Mouse (Mus musculus): Measurements from ENCODE around the gene Arhgap23. TPM values are rescaled to one million over a fixed set of nuclear protein-coding genes. Genes with fewer than 3 reads are reported as not detected.

The Arhgap23 gene
- total RNA-seq, 2 experiments from 2014 or later, result 10.5 to 12.2 TPM

GRCm38 (mm10) chr11:97537580-97538089, 122.3 kb downstream of the Arhgap23 start:
- no peak for DNase-seq
- intact Hi-C loops (cut with DNase I; ENCODE audit: low total_unique reads), result no loop called here

GRCm38 (mm10) chr11:97539622-97540021, 124.3 kb downstream of the Arhgap23 start:
- intact Hi-C loops (cut with DNase I; ENCODE audit: low total_unique reads), result no loop called here

GRCm38 (mm10) chr11:97540136-97540535, 124.8 kb downstream of the Arhgap23 start:
- intact Hi-C loops (cut with DNase I; ENCODE audit: low total_unique reads), result no loop called here
- DNase-seq, result no peak

More at GRCm38 (mm10) chr11:97539622-97540021, 124.3 kb downstream of the Arhgap23 start:
- DNase-seq, result no peak

GRCm38 (mm10) chr11:97540604-97541003, 125.3 kb downstream of the Arhgap23 start:
- DNase-seq, result no peak

GRCm38 (mm10) chr11:97542171-97543150, 127.1 kb downstream of the Arhgap23 start:
- DNase-seq, result no peak
- intact Hi-C loops (cut with DNase I; ENCODE audit: low total_unique reads), result no loop called here

More at GRCm38 (mm10) chr11:97540604-97541003, 125.3 kb downstream of the Arhgap23 start:
- intact Hi-C loops (cut with DNase I; ENCODE audit: low total_unique reads), result no loop called here

GRCm38 (mm10) chr11:97543181-97543733, 127.9 kb downstream of the Arhgap23 start:
- no peak for DNase-seq

GRCm38 (mm10) chr11:97543883-97544282, 128.6 kb downstream of the Arhgap23 start:
- no peak for DNase-seq
- intact Hi-C loops (cut with DNase I; ENCODE audit: low total_unique reads), result no loop called here

More at GRCm38 (mm10) chr11:97543181-97543733, 127.9 kb downstream of the Arhgap23 start:
- intact Hi-C loops (cut with DNase I; ENCODE audit: low total_unique reads), result no loop called here

- intact Hi-C loops (cut with DNase I; ENCODE audit: low total_unique reads), result no loop called here
- no peak for DNase-seq
Measured at GRCm38 (mm10) chr11:97545808-97546560, 130.7 kb downstream of the Arhgap23 start.

GRCm38 (mm10) chr11:97546804-97547411, 131.6 kb downstream of the Arhgap23 start:
- intact Hi-C loops (cut with DNase I; ENCODE audit: low total_unique reads), result no loop called here
- peak; percentile 65 for DNase-seq

GRCm38 (mm10) chr11:97547957-97548706, 132.8 kb downstream of the Arhgap23 start:
- DNase-seq, result no peak
- intact Hi-C loops (cut with DNase I; ENCODE audit: low total_unique reads), result no loop called here

GRCm38 (mm10) chr11:97548757-97549156, 133.4 kb downstream of the Arhgap23 start:
- intact Hi-C loops (cut with DNase I; ENCODE audit: low total_unique reads), result no loop called here

More at GRCm38 (mm10) chr11:97548757-97549156, 133.4 kb downstream of the Arhgap23 start:
- DNase-seq, result no peak

Other genes with a start within 250 kb of the Arhgap23 start
- gene Kpnb1, start 227.7 kb upstream of the Arhgap23 start, total RNA-seq (2021), result 10 to 100 TPM; 55.8 to 65.2 TPM
- gene Npepps, start 134.9 kb upstream of the Arhgap23 start, total RNA-seq (2021), result 10 to 100 TPM; 46.3 to 54.3 TPM
- gene Mrpl45, start 99.8 kb upstream of the Arhgap23 start, total RNA-seq (2021), result 10 to 100 TPM; 32.0 to 36.0 TPM
- under 1 TPM in 1 of 2 experiments, not detected in 1; 0.27 TPM for gene Gpr179, start 63.5 kb upstream of the Arhgap23 start, total RNA-seq (2021)
- 10 to 100 TPM; 32.4 to 36.2 TPM for gene Socs7, start 53.0 kb upstream of the Arhgap23 start, total RNA-seq (2021)
- not detected for gene 4933428G20Rik, start 84.8 kb downstream of the Arhgap23 start, total RNA-seq (2021)
- gene Srcin1, start 160.7 kb downstream of the Arhgap23 start, total RNA-seq (2021), result under 1 TPM; 0.51 to 0.64 TPM
- gene Epop, start 214.2 kb downstream of the Arhgap23 start, total RNA-seq (2021), result 1 to 10 TPM in 1 of 2 experiments, under 1 TPM in 1; 0.60 to 1.3 TPM
- gene Mllt6, start 247.9 kb downstream of the Arhgap23 start, total RNA-seq (2021), result 10 to 100 TPM; 26.2 to 27.4 TPM

Measured in gastrocnemius, postnatal 14 days (tissue).